Mouse (Mus musculus) heart, embryonic 10.5 days (tissue): Measurements from ENCODE around the gene Slc12a8. TPM values are rescaled to one million over a fixed set of nuclear protein-coding genes. Genes with fewer than 3 reads are reported as not detected.

ENCODE experiments used
- DNase-seq: peaks from one replicate; pipeline ENCODE4 v3.0.0-alpha.2; 2017; ENCODE audit warnings: low spot score
- H3K27ac ChIP-seq: fragments of 300-500 bp; sonication (generic); 2 replicates; pipeline ENCODE4 v1.5.1; 2016; ENCODE audit warnings: mild to moderate bottlenecking
- H3K27me3 ChIP-seq: fragments of 300-500 bp; sonication (generic); 2 replicates; pipeline ENCODE4 v1.6.1; 2016; ENCODE audit warnings: mild to moderate bottlenecking; ENCODE audit not compliant: poor library complexity, insufficient read depth, severe bottlenecking
- H3K36me3 ChIP-seq: fragments of 300-500 bp; sonication (generic); 2 replicates; pipeline ENCODE4 v1.6.1; 2016; ENCODE audit warnings: mild to moderate bottlenecking, moderate library complexity
- H3K4me1 ChIP-seq: fragments of 300-500 bp; sonication (generic); 2 replicates; pipeline ENCODE4 v1.6.1; 2016; ENCODE audit warnings: mild to moderate bottlenecking
- H3K4me3 ChIP-seq: fragments of 300-500 bp; sonication (generic); 2 replicates; pipeline ENCODE4 v1.5.1; 2016; ENCODE audit warnings: mild to moderate bottlenecking, moderate library complexity
- H3K9me3 ChIP-seq: fragments of 300-500 bp; sonication (generic); 2 replicates; pipeline ENCODE4 v1.6.1; 2016; ENCODE audit warnings: mild to moderate bottlenecking, moderate library complexity
- WGBS: fragments of 180-500 bp; shearing (Covaris S2); methylation state at CpG from one replicate; pipeline ENCODE4 v1.1.7; 2016; 5-methylcytosine and 5-hydroxymethylcytosine counted together
- polyA plus RNA-seq: library from polyadenylated mRNA; unstranded; fragments of >200 nt; fragmentation: Nextera tagmentation; extraction: Ambion mirVana; gene quantifications from 2 replicates; pipeline ENCODE4 v1.2.1, GENCODE M21; 2016

Slc12a8 gene
- polyA plus RNA-seq, 1 experiment from 2014 or later, result 0.99 TPM

DNA sequence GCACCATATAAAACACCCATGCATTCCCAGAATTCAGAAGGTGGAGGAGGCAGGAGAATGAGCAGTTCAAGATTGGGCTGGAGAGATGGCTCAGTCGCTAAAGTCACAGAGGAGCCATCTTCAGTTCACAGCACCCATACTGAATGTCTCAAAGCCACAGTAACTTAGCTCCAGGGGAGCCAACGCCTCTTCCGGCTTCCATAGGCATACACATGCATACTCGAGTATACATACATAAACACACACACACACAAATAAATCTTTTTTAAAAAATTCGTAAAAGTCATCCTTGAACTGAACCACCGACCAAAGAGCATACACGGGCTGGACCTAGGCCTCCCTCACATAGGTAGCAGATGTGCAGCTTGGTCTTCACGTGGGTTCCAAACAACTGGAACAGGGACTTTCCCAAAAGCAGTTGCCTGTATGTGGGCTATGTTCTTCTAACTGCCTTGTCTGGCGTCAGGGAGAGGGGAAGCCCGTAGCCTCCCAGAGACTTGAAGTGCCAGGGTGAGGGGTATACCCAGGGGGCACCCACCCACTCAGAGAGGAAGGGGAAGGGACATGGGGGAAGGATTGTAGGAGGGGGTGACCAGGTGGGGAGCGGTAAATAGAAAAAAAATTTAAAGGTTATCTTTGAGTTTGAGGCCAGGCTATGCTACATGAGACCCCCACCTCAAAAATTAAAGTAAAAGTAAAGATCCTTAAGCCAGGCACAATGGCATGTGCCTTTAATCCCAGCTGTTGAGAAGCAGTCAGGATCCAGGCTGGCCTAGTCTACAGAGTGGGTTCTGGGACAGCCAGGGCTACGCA is 191.7 kb downstream of the Slc12a8 start:
- DNase-seq, result no peak
- 88% methylated on average over 12 of the region's 12 CpGs for WGBS
- Histone ChIP-seq H3K27me3 (no peaks in the 10 kb centered on the region), H3K9me3 (no peaks in the 10 kb centered on the region), H3K27ac (no peak overlapping the region), H3K4me1 (peaks cover 66% of the 10 kb centered on the region), H3K36me3 (peaks cover 45% of the 10 kb centered on the region), H3K4me3 (no peak overlapping the region)

Other genes with a start within 250 kb of the Slc12a8 start
- gene Zfp148, start 136.5 kb upstream of the Slc12a8 start, polyA plus RNA-seq, result 38.0 and 43.5 TPM in 2 replicates
- 26.3 and 33.0 TPM in 2 replicates for gene Heg1, start 167.0 kb downstream of the Slc12a8 start, polyA plus RNA-seq